Mouse (Mus musculus) kidney, postnatal 25 days (tissue): ENCODE results near the gene Sh3d19.

Experiments
- DNase-seq, 2 experiments: peaks; one replicate each; pipeline ENCODE4 v3.0.0; 2021; ENCODE audit warnings: mixed read lengths in 2 of 2

The Sh3d19 gene

GRCm38 (mm10) chr3:85970742-85971598, at the start of gene Sh3d19:
TSS of gene Sh3d19 (plus strand) at chr3:85971109.
- DNase-seq: peak; percentile 85 to 94

DNA sequence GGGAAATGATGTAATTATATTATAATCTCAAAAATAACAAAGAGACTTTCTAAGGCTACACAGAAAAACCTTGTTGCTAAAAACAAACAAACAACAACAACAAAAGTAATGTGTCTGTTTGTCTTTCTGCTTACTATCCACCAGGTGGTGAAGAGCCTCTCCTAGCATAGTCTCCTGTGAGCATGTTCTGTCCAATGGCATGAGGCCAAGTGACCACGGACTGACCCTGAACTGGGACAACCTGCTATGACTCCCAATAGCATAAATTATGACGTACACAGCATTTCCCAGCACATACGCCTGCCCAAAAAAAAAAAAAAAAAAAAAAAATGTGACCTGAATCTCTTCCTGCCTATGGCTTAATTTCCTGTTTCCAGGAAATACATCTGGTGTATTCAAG, 48.6 kb upstream of the Sh3d19 start:
- peak; percentile 86 to 87 for DNase-seq

GRCm38 (mm10) chr3:85923343-85923742, 47.6 kb upstream of the Sh3d19 start:
- DNase-seq: no peak

DNA sequence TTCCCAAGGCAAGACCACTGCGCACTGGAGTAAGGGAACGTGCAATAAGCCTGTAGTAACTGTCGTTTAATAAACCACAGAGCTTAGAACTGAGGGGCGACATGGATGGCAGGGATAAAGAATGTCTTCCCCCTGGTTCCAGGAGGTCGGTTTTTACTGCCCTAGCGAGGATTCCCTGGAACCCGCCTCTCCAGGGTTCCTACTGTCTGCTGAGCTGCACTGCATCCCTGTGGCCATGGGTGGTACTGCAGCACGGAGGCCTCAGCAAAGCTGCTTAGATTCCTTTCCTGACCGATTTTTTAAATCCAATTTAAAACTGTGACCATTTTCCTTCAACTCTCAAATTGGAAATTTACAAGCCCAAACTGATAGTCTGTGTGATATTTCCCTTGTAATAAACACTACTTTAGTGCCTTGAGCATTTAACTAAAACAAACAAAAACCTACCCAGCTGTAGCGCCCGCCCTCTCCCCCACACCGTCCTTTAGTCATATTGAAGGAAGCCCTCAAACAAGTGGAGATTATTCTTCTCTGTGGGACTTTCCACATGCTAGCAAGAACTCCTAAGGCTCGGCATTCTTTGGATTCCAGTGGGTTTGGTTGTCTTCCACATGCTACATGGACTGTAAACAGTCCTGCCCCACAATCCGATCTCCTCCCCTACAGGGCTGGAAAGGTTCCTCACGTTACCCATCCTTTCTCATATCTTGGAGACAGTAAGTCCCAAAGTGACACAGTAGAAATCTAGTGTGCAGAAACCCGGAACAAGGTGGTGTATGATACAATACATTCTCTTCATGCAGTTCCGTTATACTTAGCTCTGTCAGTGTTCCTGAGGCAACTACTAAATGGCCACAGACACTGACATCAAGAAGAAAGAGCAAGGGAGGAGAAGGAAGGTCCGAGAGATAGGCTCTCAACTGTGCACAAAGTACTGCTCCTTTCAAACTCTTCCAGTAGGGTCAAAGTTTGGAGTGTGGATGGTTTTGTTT, 46.7 kb upstream of the Sh3d19 start:
- DNase-seq: peak; percentile 83 to 92

DNA sequence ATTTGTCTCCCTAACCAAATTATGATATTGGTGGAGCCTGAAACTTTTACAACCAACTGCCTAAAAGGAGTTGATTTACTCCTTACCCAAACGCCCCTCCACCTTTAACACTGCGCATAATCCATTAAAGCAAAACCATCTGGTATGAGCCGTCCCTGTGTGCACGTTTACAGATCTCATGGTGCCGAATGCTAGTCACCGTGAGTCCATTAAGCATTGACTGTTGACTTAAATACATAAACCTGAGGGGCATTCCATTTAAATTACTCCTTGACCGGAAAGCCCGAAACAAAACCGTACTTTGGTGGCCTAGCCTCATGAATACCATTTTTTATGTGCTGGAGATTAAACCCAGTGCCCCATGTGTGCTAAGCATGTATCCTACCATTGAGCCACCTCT, 43.6 kb upstream of the Sh3d19 start:
- no peak for DNase-seq

GRCm38 (mm10) chr3:85928140-85928611, 42.7 kb upstream of the Sh3d19 start:
- no peak for DNase-seq

DNA sequence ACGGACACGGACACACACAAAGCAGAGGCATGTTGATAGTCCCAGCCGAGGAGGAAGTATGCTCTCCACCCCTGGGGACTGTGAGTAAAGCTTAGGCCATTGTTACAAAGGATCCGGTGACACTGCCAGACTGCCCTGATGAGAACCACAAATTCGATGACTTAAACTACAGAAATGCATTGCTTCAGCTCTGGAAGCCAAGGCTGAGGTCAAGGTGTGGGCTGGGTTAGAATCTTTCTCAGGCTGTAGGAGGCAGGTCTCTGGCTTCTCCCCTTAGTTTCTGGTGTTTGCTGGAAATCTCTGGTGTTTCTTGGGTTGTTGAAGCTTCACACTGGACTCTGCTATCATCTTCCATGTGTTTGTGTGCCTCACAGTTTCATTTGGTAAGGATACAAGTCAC, 41.2 kb upstream of the Sh3d19 start:
- no peak for DNase-seq

GRCm38 (mm10) chr3:85930671-85931255, 40.1 kb upstream of the Sh3d19 start:
- no peak for DNase-seq

GRCm38 (mm10) chr3:85931859-85932258, 39.0 kb upstream of the Sh3d19 start:
- DNase-seq: no peak

GRCm38 (mm10) chr3:85933586-85933985, 37.3 kb upstream of the Sh3d19 start:
- DNase-seq: no peak

- no peak for DNase-seq
These were observed 20.0 kb upstream of the Sh3d19 start for GRCm38 (mm10) chr3:85950914-85951313.

DNA sequence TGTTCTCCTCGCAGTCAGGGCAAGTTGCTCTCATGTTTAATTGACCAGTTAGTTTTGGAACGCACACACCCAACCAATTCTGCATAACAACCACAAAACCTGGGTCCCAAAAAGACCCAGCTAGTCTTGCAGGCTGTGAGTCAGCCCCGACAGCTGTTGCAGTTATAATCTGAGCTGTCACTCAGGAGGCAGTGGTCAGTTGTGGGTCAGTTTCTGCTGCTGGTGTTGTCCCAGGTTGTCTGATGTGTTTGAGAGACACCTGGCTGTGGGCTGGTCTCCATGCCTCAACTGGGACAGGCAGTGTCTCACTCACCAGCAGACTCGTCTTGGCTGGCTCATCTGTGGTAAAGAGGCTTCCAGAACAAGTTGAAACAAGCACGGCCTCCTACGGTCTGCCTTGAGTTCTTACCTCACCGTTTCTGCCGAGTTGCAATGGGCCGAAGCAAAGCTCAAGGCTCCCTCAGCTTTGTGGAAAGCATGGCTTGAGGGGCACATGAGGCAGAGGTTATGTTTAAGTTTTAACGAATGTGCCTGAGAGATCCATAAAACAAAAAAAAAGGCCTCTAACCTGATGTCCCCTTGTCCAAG, 18.1 kb upstream of the Sh3d19 start:
- DNase-seq: no peak

- DNase-seq: no peak
These were observed 15.6 kb upstream of the Sh3d19 start for GRCm38 (mm10) chr3:85955269-85955668.

- peak in 1 of 2 experiments; percentile 2 for DNase-seq
These were observed 15.2 kb upstream of the Sh3d19 start for GRCm38 (mm10) chr3:85955704-85956103.

DNA sequence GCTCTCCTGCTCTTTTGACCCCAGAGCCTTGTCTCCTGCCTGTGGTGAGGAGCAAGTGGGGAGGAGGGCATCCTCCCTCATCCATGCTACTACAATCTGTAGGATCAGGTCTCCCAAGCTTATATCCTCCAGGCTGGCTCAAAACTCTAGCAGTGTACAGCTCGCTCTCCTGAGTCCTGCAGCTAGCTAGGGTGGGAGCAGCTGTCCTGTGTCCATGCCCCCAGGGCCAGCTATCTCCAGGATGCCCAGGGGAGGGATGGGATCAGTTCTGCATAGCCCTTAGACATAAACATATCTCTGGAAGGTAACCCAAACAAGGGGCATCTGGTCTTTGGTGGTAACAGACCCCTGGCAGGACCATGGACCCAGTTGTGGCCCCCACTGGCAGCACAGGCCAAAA, 11.2 kb upstream of the Sh3d19 start:
- DNase-seq: no peak

- no peak for DNase-seq
These were observed 9.8 kb upstream of the Sh3d19 start for GRCm38 (mm10) chr3:85961134-85961533.

DNA sequence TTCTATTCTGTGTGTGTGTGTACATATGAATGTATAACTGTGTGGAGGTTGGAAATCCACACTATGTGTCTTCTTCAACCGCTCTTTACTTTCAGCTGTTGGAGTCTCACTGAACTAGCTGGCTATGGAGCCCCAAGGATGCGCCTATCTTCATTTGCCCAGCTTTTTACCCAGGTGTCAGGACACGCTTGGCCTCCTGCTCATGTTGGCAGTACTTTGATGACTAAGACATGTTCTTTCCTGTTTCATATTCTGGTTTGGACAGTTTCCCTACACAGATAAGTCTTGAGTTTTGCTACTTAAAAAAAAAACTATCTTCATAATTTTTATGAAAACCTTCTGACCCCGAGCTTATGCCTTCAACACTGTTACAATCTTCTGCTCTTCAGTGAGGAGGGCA, 5.4 kb upstream of the Sh3d19 start:
- DNase-seq: no peak

DNA sequence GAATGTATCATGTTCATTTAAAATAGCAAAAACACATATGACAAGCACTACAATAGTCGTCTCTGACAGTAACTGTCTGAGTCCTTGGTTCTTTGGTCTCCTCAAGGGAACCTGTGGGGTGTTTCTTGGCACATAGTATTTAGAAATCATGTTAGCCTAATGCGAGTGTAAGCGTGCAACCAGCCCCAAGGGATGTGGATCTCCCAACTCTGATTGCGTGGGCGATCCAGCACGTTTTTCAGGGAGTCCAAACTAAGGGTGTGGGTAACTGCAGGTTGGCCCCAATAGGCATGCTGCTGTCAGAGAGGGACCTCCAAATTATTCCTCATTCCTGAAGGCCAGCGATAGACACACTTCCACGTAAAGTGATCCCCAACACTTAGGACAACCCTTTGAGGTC, 1.9 kb upstream of the Sh3d19 start:
- DNase-seq: no peak

GRCm38 (mm10) chr3:85971599-85971975, 678 bp downstream of the Sh3d19 start:
- peak; percentile 86 to 93 for DNase-seq

DNA sequence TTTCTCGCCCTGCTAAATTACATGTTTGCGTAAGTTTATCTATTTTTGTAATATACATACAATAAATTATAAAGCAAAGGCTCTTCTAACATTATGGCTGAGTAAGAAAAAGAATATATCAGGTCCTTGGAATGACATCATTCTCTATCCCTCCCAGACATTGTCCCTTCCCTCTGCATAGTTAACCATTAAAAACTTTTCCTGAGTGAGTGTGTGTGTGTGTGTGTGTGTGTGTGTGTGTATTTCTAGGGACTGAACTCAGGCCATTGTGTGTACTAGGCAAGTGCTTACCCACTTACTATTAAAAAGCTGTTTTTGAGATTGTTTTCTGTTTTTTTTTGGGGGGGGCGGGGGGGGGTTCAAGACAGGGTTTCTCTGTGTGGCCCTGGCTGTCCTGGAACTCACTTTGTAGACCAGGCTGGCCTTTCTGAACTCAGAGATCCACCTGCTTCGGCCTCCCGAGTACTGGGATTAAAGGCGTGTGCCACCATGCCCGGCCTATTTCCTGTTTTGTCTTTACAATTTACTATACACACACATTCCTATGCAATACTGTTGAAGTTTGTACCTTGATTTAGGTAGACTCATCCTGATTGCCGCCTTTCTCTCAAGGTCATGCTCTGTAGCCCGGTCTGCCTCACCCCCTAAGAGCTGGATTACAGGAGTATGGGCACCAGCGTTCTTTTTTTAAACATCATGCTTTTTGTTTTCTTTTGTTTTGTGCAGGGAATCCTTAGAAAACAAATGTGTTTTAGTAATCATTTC, 2.6 kb downstream of the Sh3d19 start:
- peak; percentile 56 to 57 for DNase-seq

DNA sequence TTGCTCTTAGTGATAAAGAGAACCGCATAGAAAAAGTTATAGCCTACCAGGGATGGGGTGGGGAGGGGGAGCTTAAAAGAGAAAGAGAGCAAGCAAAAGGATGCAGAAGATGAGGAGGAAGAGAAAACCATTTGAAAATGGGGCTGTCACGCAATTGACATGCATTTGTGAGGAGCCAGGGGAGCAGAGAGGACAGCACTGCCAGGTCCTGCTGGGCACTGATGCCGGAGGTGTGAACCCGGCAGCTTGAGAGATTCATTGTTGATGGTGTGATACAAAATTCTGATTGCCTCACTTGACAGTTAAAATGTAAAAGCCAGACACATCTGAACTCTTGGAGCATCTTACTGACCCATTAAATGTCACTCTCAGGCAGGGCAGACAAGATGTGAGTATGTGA, 3.5 kb downstream of the Sh3d19 start:
- DNase-seq: no peak

- DNase-seq: no peak
These were observed 9.1 kb downstream of the Sh3d19 start for GRCm38 (mm10) chr3:85980036-85980435.
